Mouse (Mus musculus) heart, adult 2 months (tissue): Measurements from ENCODE around the gene Kcnma1.

Experiments used
- CTCF ChIP-seq: fragments of 200-600 bp; IDR thresholded peaks from 2 replicates; pipeline ENCODE4 v1.8.1; 2022; ENCODE audit warnings: antibody characterized with exemption, mild to moderate bottlenecking, moderate library complexity
- EP300 ChIP-seq: fragments of 200-500 bp; IDR thresholded peaks from 2 replicates; pipeline ENCODE4 v1.6.1; 2011; ENCODE audit warnings: low read depth, low read length, control low read depth; ENCODE audit not compliant: insufficient read depth
- POLR2A ChIP-seq: fragments of 200-500 bp; IDR thresholded peaks from 2 replicates; pipeline ENCODE4 v1.6.1; 2011; ENCODE audit warnings: mild to moderate bottlenecking, low read depth, low read length, control low read depth; ENCODE audit not compliant: insufficient read depth

DNA sequence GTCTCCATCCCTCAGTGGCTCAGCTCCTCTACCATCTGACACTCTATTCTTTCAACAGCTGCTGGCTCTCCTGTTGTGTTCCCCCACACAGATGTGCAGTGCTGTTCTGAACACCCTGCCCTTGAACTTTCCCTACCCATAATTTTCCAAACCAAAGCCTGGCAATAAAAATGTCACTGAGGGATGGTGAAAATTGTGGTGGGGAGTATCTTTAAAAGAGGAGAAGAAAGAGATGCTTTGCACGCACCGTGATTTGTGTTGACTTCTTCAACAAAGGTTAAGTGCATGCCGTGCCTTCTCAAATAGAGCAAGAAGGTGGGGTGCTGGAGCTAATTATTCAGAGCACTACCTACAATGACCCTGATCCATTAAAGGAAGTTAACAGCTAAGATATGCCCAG, 371.1 kb downstream of the Kcnma1 start:
- TF ChIP-seq CTCF (no peak), POLR2A (no peak), EP300 (no peak)
